Mouse (Mus musculus) lung, embryonic 15.5 days (tissue): ENCODE measurements around the gene Rac1. TPM values are rescaled to one million over a fixed set of nuclear protein-coding genes. Genes with fewer than 3 reads are reported as not detected.
A peak's percentile ranks its signal among the peaks of the same experiment; 100 is the strongest.
"Not testable (repeated sequence)": the region's sequence is repeated elsewhere in the genome, so short reads cannot be mapped to it uniquely, and the experiment has no call there.

Experiments used
- ATAC-seq: fragments of 200-750 bp; cut with Nextera tagmentation; 2 replicates; pipeline ENCODE4 v1.8.0; 2017; ENCODE audit warnings: moderate number of reproducible peaks, borderline replicate concordance; ENCODE audit not compliant: low FRiP score, low TSS enrichment; ENCODE audit errors: extremely low read depth
- H3K27ac ChIP-seq: fragments of 300-500 bp; sonication (generic); 2 replicates; pipeline ENCODE4 v1.5.1; 2015; ENCODE audit warnings: moderate library complexity, mild to moderate bottlenecking, inconsistent platforms
- H3K27me3 ChIP-seq: fragments of 300-500 bp; sonication (generic); 2 replicates; pipeline ENCODE4 v1.6.1; 2015; ENCODE audit warnings: inconsistent platforms
- H3K36me3 ChIP-seq: fragments of 300-500 bp; sonication (generic); 2 replicates; pipeline ENCODE4 v1.6.1; 2015; ENCODE audit warnings: inconsistent platforms
- H3K4me1 ChIP-seq: fragments of 300-500 bp; sonication (generic); 2 replicates; pipeline ENCODE4 v1.6.1; 2015; ENCODE audit warnings: inconsistent platforms
- H3K4me2 ChIP-seq: fragments of 300-500 bp; sonication (generic); 2 replicates; pipeline ENCODE4 v1.6.1; 2015; ENCODE audit warnings: inconsistent platforms, mild to moderate bottlenecking, moderate library complexity
- H3K4me3 ChIP-seq: fragments of 300-500 bp; sonication (generic); 2 replicates; pipeline ENCODE4 v1.5.1; 2015; ENCODE audit warnings: mild to moderate bottlenecking, inconsistent platforms
- H3K9ac ChIP-seq: fragments of 300-500 bp; sonication (generic); 2 replicates; pipeline ENCODE4 v1.6.1; 2015; ENCODE audit warnings: inconsistent platforms
- H3K9me3 ChIP-seq: fragments of 300-500 bp; sonication (generic); 2 replicates; pipeline ENCODE4 v1.6.1; 2016; ENCODE audit warnings: inconsistent platforms
- WGBS: fragments of 180-500 bp; shearing (Covaris S2); methylation state at CpG from one replicate; pipeline ENCODE4 v1.1.7; 2015; 5-methylcytosine and 5-hydroxymethylcytosine counted together
- polyA plus RNA-seq: library from polyadenylated mRNA; unstranded; fragments of >200 nt; fragmentation: Nextera tagmentation; extraction: Ambion mirVana; gene quantifications from 2 replicates; pipeline ENCODE4 v1.2.1, GENCODE M21; 2015

The Rac1 gene
- polyA plus RNA-seq, 1 experiment from 2014 or later, result 506 TPM

GRCm38 (mm10) chr5:143552911-143553310, 25.1 kb upstream of the Rac1 start:
- Histone ChIP-seq H3K36me3 (no peaks in the 10 kb centered on the region), H3K4me1 (peaks cover 17% of the 10 kb centered on the region), H3K9ac (no peak overlapping the region), H3K4me2 (no peak overlapping the region), H3K4me3 (no peak overlapping the region), H3K9me3 (no peaks in the 10 kb centered on the region), H3K27ac (no peak overlapping the region), H3K27me3 (no peaks in the 10 kb centered on the region)
- no peak for ATAC-seq
- 80% methylated on average over 6 of the region's 6 CpGs for WGBS

- WGBS, result under 1% methylated on average over 15 of the region's 28 CpGs
- Histone ChIP-seq H3K4me1 (peaks cover 23% of the 10 kb centered on the region), H3K9ac (peak overlapping the region; percentile 74), H3K4me3 (peak overlapping the region; percentile 71), H3K4me2 (peak overlapping the region; percentile 78), H3K27ac (peak overlapping the region; percentile 68)
- H3K27me3 ChIP-seq, H3K36me3 ChIP-seq, H3K9me3 ChIP-seq: not testable (repeated sequence)
- ATAC-seq, result peak; percentile 36
Measured at GRCm38 (mm10) chr5:143548922-143549321, 21.1 kb upstream of the Rac1 start.

- peaks cover 23% of the 10 kb centered on the region for H3K4me1 ChIP-seq
- H3K9me3 ChIP-seq, result no peaks in the 10 kb centered on the region
- H3K27ac ChIP-seq, result peak overlapping the region; percentile 76
- peak overlapping the region; percentile 78 for H3K4me2 ChIP-seq
- under 1% methylated on average over 34 of the region's 37 CpGs for WGBS
- H3K9ac ChIP-seq, result peak overlapping the region; percentile 74
- H3K27me3 ChIP-seq, result no peaks in the 10 kb centered on the region
- peak overlapping the region; percentile 71 for H3K4me3 ChIP-seq
- no peaks in the 10 kb centered on the region for H3K36me3 ChIP-seq
- peak; percentile 97 for ATAC-seq
Measured at GRCm38 (mm10) chr5:143548401-143548846, 20.6 kb upstream of the Rac1 start.

DNA sequence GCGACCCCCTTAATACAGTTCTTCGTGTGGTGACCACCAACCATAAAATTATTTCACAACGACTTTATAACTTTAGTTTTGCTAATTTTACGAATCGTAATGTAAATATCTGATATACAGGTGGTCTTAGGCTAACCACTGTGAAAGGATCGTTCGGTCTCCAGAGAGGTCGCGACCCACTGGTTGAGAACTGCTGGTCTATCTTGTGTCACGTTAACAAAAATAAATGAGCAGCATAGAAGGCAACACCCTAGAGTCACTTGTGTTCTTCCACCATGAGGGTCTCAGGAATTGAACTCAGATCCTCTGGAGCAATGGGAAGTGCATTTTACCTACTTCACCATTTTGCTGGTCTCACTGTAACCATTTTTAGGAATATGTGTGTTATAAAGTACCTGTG, 20.0 kb upstream of the Rac1 start:
- 47% methylated on average over 10 of the region's 10 CpGs for WGBS
- Histone ChIP-seq H3K4me2 (peak overlapping the region; percentile 46), H3K36me3 (no peaks in the 10 kb centered on the region), H3K9ac (no peak overlapping the region), H3K27me3 (no peaks in the 10 kb centered on the region), H3K4me3 (peak overlapping the region; percentile 71), H3K4me1 (peaks cover 23% of the 10 kb centered on the region), H3K9me3 (no peaks in the 10 kb centered on the region), H3K27ac (peak overlapping the region; percentile 76)
- ATAC-seq, result no peak; the same call in 1 of the 2 replicates

DNA sequence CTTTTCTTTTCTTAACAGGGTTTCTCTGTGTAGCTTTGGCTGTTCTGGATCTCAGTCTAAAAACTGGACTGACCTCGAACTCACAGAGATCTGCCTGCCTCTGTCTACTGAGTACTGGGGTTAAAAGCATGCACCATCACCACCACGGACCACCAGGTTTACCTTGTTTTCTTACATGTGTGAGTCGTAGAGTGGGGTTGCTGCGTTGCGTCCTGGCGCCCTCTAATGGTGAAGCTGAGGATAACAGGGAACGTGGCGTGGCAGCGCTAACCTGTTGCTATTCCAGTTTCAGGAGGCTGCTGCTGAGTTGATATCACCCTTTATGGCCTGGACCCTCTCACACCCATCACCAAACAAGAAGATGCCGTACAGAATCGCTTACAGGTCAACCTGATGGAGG, 19.5 kb upstream of the Rac1 start:
- Histone ChIP-seq H3K4me3 (no peak overlapping the region), H3K27me3 (no peaks in the 10 kb centered on the region), H3K4me1 (peaks cover 23% of the 10 kb centered on the region), H3K9ac (no peak overlapping the region), H3K9me3 (no peaks in the 10 kb centered on the region), H3K36me3 (no peaks in the 10 kb centered on the region), H3K27ac (no peak overlapping the region), H3K4me2 (no peak overlapping the region)
- WGBS, result 11% methylated on average over 11 of the region's 11 CpGs
- ATAC-seq, result no peak

DNA sequence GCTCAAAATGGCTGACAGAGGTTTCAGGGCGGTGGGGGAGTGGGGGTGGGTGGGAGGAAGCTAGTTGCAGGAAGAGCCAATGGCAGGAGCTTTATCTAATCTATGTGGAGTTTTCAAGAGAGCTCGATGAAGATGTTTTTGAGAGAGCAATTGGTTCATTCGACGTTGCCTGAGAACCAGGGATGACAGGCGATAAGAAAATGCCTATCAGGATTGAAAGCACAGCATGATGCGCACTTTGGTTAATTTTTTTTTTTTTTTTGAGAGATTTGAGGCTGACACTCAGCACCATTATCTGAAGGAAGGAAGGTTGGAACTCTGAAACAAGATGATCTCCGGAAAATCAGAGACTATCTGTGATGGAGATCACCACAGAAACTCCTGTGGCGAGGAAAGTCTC, 11.3 kb upstream of the Rac1 start:
- H3K27ac ChIP-seq, result no peak overlapping the region
- H3K27me3 ChIP-seq, result no peaks in the 10 kb centered on the region
- H3K4me3 ChIP-seq, result no peak overlapping the region
- no peaks in the 10 kb centered on the region for H3K9me3 ChIP-seq
- H3K36me3 ChIP-seq, result no peaks in the 10 kb centered on the region
- WGBS, result 74% methylated on average over 8 of the region's 8 CpGs
- H3K9ac ChIP-seq, result no peak overlapping the region
- no peak for ATAC-seq
- no peak overlapping the region for H3K4me2 ChIP-seq
- no peaks in the 10 kb centered on the region for H3K4me1 ChIP-seq

DNA sequence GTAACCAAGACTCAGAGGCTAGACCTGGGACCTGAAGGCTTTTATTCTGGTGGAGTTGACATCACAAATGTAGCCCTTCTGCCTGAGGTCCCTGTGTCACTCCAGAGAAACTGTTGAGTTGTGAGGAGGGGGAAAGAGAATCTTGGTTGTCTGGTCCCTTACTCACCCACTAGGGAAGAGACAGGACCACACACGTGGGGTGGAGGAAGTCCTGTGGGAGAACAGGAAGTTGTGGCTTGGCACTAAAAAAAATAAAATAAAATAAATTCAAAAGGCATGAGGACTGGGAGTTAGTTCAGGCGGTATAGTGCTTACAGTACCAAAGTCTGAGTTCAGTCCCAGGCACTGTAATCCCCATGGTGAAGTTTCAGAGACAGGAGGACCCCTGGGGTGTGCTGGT, 9.2 kb upstream of the Rac1 start:
- WGBS, result 32% methylated on average over 2 of the region's 2 CpGs

DNA sequence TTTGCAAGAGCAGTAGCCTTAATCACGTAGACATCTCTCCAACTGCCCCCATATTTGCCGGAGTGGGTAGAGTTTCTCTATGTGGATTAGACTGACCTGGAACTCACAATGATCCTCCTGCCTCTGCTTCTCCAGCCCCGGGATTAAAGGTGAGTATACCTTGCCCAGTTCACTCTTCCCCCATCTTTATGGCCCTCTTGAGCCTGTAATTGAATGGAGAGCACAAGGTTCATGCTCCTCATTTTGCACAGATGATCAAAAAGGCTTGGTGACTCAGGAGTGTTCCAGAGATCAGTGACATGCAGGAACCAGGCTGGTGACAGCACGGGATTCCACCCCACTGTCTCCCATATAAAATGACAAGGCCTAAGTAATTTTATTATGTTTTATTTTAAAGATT, 7.1 kb upstream of the Rac1 start:
- Histone ChIP-seq H3K4me3 (no peak overlapping the region), H3K27me3 (no peaks in the 10 kb centered on the region), H3K4me1 (no peaks in the 10 kb centered on the region), H3K9me3 (no peaks in the 10 kb centered on the region), H3K36me3 (no peaks in the 10 kb centered on the region), H3K9ac (no peak overlapping the region), H3K4me2 (no peak overlapping the region), H3K27ac (no peak overlapping the region)
- no peak for ATAC-seq
- WGBS, result 75% methylated on average over 4 of the region's 4 CpGs

More for the DNA sequence above, 9.2 kb upstream of the Rac1 start:
- Histone ChIP-seq H3K36me3 (no peaks in the 10 kb centered on the region), H3K9me3 (no peaks in the 10 kb centered on the region), H3K4me3 (no peak overlapping the region), H3K27me3 (no peaks in the 10 kb centered on the region), H3K4me2 (no peak overlapping the region), H3K4me1 (no peaks in the 10 kb centered on the region), H3K27ac (no peak overlapping the region), H3K9ac (no peak overlapping the region)
- ATAC-seq, result no peak

- no peaks in the 10 kb centered on the region for H3K27me3 ChIP-seq
- 66% methylated on average over 7 of the region's 7 CpGs for WGBS
- no peak overlapping the region for H3K9ac ChIP-seq
- H3K27ac ChIP-seq, result no peak overlapping the region
- no peaks in the 10 kb centered on the region for H3K9me3 ChIP-seq
- peaks cover 9% of the 10 kb centered on the region for H3K4me1 ChIP-seq
- no peak overlapping the region for H3K4me3 ChIP-seq
- ATAC-seq, result no peak
- H3K4me2 ChIP-seq, result no peak overlapping the region
- no peaks in the 10 kb centered on the region for H3K36me3 ChIP-seq
Measured at GRCm38 (mm10) chr5:143530715-143531114, 2.9 kb upstream of the Rac1 start.

DNA sequence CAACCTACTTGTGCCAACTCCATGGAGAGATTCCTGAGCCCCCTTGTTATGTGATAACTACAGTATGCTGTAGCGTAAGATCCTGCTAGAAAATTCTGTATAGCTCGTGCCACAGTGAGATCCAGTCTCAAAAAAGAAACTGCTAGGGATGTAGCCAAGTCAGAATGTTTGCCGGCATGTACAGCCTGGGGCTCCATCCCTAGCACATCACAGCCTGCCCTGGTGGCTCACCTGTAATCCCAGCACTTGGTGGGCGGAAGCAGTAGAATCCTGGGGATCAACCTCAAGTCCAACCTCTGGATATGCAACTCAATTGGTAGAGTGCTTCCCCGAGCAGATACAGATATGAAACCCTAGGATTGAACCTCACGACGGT, 460 bp upstream of the Rac1 start:
- no peaks in the 10 kb centered on the region for H3K36me3 ChIP-seq
- no peak; the same call in 1 of the 2 replicates for ATAC-seq
- H3K27me3 ChIP-seq, result no peaks in the 10 kb centered on the region
- H3K9ac ChIP-seq, result peak overlapping the region; percentile 99
- H3K4me3 ChIP-seq, result peak overlapping the region; percentile 61
- H3K9me3 ChIP-seq, result no peaks in the 10 kb centered on the region
- peak overlapping the region; percentile 61 for H3K4me2 ChIP-seq
- peak overlapping the region; percentile 100 for H3K27ac ChIP-seq
- H3K4me1 ChIP-seq, result peaks cover 29% of the 10 kb centered on the region
- WGBS, result 15% methylated on average over 7 of the region's 7 CpGs

GRCm38 (mm10) chr5:143526698-143527331, 1.0 kb downstream of the Rac1 start:
- H3K9me3 ChIP-seq, result no peaks in the 10 kb centered on the region
- peak overlapping the region; percentile 99 for H3K9ac ChIP-seq
- H3K4me2 ChIP-seq, result peak overlapping the region; percentile 61
- WGBS, result under 1% methylated on average over 28 of the region's 28 CpGs
- H3K27ac ChIP-seq, result peak overlapping the region; percentile 100
- no peak for ATAC-seq
- peak overlapping the region; percentile 61 for H3K4me3 ChIP-seq
- H3K4me1 ChIP-seq, result peaks cover 29% of the 10 kb centered on the region
- no peaks in the 10 kb centered on the region for H3K27me3 ChIP-seq
- H3K36me3 ChIP-seq, result no peaks in the 10 kb centered on the region

GRCm38 (mm10) chr5:143525454-143526225, 2.2 kb downstream of the Rac1 start:
- 38% methylated on average over 7 of the region's 7 CpGs for WGBS
- H3K27me3 ChIP-seq, result no peaks in the 10 kb centered on the region
- H3K36me3 ChIP-seq, result no peaks in the 10 kb centered on the region
- no peak for ATAC-seq
- peak overlapping the region; percentile 61 for H3K4me2 ChIP-seq
- H3K4me1 ChIP-seq, result peaks cover 33% of the 10 kb centered on the region
- no peaks in the 10 kb centered on the region for H3K9me3 ChIP-seq
- H3K27ac ChIP-seq, result no peak overlapping the region
- H3K4me3 ChIP-seq, result peak overlapping the region; percentile 61
- peak overlapping the region; percentile 40 for H3K9ac ChIP-seq
